Mouse (Mus musculus) brain, embryonic 14.5 days (tissue): ENCODE measurements around the gene Actl7b. TPM values are rescaled to one million over a fixed set of nuclear protein-coding genes. Genes with fewer than 3 reads are reported as not detected.

Source experiments
- DNase-seq: peaks from one replicate; pipeline ENCODE4 v3.0.0-alpha.2; 2011; ENCODE audit warnings: low read depth
- CTCF ChIP-seq: fragments of 200-500 bp; IDR thresholded peaks from 2 replicates; pipeline ENCODE4 v1.5.1; 2012; ENCODE audit warnings: inconsistent platforms, mild to moderate bottlenecking, moderate library complexity, borderline replicate concordance; ENCODE audit not compliant: insufficient read depth, insufficient read length; ENCODE audit errors: extremely low read depth
- POLR2A ChIP-seq: fragments of 200-500 bp; IDR thresholded peaks from 2 replicates; pipeline ENCODE4 v1.6.1; 2012; ENCODE audit warnings: mild to moderate bottlenecking, inconsistent platforms, borderline replicate concordance; ENCODE audit not compliant: poor library complexity, insufficient read depth, insufficient read length, severe bottlenecking; ENCODE audit errors: extremely low read depth
- polyA plus RNA-seq: library from polyadenylated mRNA; depleted of rRNA; stranded (reverse); fragments of >200 nt; gene quantifications from 2 replicates; pipeline ENCODE4 v1.2.3, GENCODE M21; 2012; rRNA removed

Actl7b gene
- polyA plus RNA-seq, 1 experiment = 0.26 TPM

- DNase-seq = no peak
- TF ChIP-seq POLR2A = no peak
- no peak for TF ChIP-seq CTCF
Observed at GRCm38 (mm10) chr4:56698671-56699070, 42.6 kb downstream of the Actl7b start.

DNA sequence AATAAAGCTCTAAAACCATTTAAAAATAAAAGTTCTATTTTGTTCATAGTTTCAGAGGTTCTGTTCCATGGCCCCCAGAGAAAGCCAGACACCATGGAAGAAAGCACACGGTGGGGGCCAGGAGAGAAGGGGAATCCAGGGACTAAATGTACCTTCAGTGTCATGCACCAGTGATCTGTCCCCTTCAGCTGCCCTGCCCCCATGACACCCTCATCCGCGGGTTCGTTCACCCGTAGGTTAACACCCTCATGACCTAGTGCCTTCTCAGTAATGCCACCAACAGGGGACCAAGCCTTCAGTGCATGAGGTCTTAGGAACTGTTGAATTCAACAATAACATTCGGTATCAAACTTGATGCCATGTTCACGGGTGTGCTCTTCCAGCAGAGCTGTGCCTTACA lies 44.8 kb downstream of the Actl7b start:
- DNase-seq = no peak
- TF ChIP-seq CTCF (no peak), POLR2A (no peak)

Other genes starting within 250 kb of the Actl7b start
- not detected in 2 replicates for gene Gm26657, start 1.4 kb downstream of the Actl7b start, polyA plus RNA-seq
- not detected in 2 replicates for gene Actl7a, start 2.0 kb upstream of the Actl7b start, polyA plus RNA-seq
- 79.2 and 82.1 TPM in 2 replicates for gene Elp1, start 60.9 kb upstream of the Actl7b start, polyA plus RNA-seq
- 8.2 and 13.3 TPM in 2 replicates for gene Fam206a, start 60.9 kb upstream of the Actl7b start, polyA plus RNA-seq
- 17.7 and 22.2 TPM in 2 replicates for gene Ctnnal1, start 123.7 kb upstream of the Actl7b start, polyA plus RNA-seq
- 9.8 and 11.4 TPM in 2 replicates for gene Tmem245, start 206.0 kb upstream of the Actl7b start, polyA plus RNA-seq
- gene Frrs1l, start 248.9 kb upstream of the Actl7b start, polyA plus RNA-seq = 9.6 and 15.1 TPM in 2 replicates